Mouse (Mus musculus): Measurements from ENCODE around the gene Slc13a5.

The Slc13a5 gene

DNA sequence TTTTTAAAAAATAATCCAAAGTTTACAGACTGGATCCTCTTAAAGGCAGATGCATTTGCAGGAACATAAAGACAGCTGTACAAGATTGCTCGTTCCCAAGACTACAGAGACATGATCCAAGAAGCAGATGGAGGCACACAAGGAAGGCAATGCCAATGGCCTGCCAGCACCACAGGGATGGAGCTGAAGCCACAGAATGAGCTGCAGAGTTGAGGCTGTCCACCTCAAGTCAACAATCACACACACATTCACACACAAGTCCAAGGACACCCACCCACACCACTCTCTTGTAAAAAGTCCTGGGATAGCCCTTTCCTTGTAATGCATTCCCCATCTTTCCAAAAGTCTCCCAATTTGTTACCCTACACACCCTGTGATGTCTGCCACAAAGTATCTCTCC, 63.6 kb downstream of the Slc13a5 start:
- no peak for DNase-seq

DNA sequence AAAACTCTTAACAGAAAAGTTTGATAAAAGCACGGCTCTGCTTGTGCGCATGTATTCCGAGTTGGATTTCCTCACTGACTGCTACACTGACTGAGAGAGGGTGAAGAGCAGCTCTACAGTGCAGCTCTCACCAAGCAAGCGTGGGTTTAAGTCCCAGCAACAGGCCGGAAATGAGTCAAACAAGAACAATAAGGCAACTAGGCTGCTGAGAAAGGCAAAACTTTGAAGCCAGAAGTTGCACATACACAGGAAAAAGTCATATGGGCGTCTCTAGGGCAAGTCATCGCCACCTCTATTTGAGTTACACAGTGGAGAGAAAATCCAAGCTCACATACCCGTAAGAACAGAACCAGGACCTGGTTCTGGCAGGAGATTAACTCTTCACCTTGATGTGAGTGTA, 70.5 kb downstream of the Slc13a5 start:
- no peak for DNase-seq

DNA sequence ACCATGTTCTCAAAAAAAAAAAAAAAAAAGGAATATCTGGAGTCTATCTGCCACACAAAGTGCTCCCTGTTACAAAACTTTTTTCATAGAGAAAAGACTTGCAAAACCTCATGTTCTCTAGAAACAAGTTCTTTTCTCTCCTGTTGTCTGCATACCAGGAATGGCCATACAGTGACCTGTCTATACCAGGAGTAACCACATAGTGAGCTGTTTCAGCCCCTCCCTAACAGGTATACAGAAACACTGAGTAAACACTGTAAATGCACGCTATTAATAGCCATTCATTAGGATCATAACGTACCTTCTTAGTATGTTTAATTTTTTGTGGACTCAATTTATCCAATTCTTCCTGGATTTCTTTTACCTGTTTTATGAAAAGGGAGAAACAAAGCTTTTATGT, 72.8 kb downstream of the Slc13a5 start:
- DNase-seq = no peak

All from layer of hippocampus, adult 9-11 months (tissue).